Mouse (Mus musculus): ENCODE measurements around the gene Gm525. TPM values are rescaled to one million over a fixed set of nuclear protein-coding genes. Genes with fewer than 3 reads are reported as not detected.
"Not testable (repeated sequence)": the region's sequence is repeated elsewhere in the genome, so short reads cannot be mapped to it uniquely, and the experiment has no call there.

The Gm525 gene
- total RNA-seq (2021), result not detected
- long read RNA-seq, experiment 1, result 0 reads
- long read RNA-seq, experiment 2, result 0 reads

GRCm38 (mm10) chr11:89073541-89073940, at the start of gene Gm525:
Gene Gm525, plus strand, starts transcription at chr11:89073841.
- no peak for DNase-seq

DNA sequence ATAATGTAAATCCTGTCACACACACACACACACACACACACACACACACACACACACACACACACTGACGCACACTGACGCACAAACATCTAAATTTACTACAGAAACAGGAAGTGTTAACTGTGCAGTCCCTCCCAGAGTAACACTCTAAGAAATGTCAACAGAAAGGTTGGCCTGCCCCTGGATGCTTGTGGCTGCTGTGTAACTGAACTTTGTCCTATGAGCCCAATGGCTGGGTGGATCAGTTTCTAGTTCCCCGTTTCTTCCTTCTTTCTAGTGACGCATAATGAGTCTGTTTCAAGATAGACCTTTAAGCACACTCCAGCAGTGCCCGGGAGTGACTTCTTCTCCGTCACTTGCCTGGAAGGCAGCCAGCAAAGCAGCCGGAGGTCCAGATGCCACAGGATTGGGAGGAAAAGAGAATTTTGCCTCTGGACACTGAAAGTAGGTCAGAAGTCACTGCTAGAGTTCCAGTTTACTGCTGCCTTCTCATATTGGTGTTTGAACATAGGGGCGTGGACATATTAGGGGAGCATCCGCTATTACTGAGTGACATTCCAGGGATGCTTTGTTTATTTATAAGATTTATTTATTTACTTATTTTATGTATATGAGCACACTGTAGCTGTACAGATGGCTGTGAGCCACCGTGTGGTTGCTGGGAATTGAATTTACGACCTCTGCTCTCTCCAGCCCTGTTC, 49.3 kb upstream of the Gm525 start:
- peak; percentile 89 to 94 for DNase-seq

DNA sequence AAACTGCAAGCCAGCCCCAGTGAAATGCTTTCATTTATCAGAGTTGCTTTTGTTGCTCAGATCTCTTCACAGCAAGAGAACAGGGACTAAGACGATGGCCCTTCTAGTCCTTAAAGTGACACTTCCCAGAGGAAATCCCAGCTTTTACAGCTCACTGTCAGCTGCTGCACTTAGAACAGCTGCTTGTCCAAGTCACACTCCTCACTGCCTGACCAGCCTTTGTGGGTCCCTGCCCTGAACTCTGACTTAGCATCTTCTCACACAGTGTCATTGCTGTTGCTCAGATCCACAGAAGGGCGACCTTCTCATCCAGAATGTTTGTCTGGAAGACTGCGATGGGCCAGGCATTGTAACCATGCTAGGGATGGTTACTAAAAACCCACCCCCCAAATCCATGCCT, 48.0 kb upstream of the Gm525 start:
- peak; percentile 33 to 41 for DNase-seq

- peak; percentile 44 to 79 for DNase-seq
Observed at GRCm38 (mm10) chr11:89026117-89026516, 47.5 kb upstream of the Gm525 start.

- peak; percentile 70 to 86 for DNase-seq
Observed at GRCm38 (mm10) chr11:89027955-89028361, 45.7 kb upstream of the Gm525 start.

DNA sequence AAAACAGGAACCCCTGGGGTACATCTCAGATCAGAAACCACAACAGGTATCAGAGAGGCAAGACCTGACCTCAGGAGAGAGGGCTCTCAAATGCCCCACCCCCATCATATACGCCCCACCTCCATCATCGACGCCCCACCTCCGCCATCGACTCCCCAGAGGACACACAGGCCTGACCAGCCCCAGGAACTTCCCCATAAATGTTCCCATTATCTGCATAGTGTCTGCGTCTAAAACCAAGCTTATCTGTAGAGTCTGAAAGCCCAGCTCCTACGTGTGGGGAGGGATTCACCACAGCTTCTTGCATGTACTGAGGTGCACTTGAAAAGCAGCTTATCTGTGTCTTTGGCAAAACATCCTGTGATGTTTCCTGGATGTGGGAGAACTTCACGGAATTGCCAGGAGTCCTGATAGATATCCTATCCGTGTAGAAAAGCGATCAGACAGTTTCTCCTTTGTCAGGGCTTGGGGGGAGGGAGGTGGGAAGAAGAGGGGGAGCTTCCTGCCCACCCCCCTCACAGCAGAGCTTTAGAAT, 44.7 kb upstream of the Gm525 start:
- DNase-seq, result peak; percentile 72 to 81

DNA sequence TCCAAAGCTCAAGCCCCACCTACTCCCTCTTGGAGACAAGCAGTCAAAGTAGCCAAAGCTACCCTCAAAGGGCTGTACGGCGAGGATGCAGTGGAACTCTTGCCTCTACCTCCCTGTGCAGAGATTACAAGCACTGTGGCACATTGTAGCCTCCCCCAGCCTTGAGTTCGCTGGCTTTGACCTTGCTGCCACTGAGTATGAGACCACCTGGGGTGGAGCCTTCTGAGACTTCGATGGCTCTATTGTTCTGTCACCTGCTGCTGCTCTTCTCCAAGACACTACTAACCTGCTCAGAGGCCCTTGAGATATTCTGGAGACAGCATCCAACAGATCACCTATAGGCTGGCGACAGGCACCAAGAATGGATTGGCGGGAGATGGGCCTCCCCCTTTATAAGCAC, 43.1 kb upstream of the Gm525 start:
- DNase-seq, result no peak

DNA sequence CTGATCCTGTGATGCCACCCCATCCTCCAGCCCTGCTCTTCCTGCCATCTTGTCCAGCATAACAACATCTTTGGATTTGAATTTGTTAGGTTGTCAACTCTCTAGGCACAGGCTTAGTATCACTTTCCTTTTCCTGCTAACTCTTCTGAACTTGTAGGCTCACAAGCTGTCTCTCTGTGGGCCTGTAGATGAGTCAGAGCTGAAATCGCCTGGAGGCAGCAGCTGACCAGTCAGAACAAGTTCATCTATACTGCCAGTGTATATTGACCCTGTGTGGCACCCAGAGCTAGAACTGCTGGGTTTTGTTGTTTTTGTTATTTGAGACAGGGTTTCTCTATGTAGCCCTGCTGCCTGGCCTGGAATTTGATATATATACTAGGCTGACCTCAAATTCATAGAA, 42.5 kb upstream of the Gm525 start:
- DNase-seq, result no peak

GRCm38 (mm10) chr11:89034592-89034991, 39.0 kb upstream of the Gm525 start:
- DNase-seq, result no peak

GRCm38 (mm10) chr11:89035552-89035951, 38.1 kb upstream of the Gm525 start:
- DNase-seq, result no peak

DNA sequence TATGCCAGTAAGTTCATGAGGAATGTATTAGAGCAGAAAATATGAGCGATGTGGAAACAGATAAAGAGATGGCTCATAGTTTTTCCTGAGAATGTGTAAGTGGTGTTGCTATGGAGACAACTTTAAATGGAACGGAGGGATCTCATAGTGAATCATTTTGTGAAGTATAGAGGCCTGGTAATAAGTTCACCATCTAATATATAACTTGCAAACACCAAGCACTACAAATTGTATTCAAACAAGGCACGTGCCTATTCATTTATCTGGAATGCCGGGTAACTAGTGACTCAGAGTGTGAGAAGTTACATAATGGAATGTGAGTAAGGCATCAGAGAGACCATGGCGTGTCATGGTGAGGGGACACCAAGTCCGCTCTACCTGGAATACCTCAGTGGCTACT, 35.1 kb upstream of the Gm525 start:
- DNase-seq, result no peak

GRCm38 (mm10) chr11:89039325-89039724, 34.3 kb upstream of the Gm525 start:
- DNase-seq, result peak; percentile 69 to 83

- DNase-seq, result not testable (repeated sequence)
Observed at GRCm38 (mm10) chr11:89041073-89041472, 32.6 kb upstream of the Gm525 start.

- DNase-seq, result no peak
Observed at GRCm38 (mm10) chr11:89043046-89043445, 30.6 kb upstream of the Gm525 start.

DNA sequence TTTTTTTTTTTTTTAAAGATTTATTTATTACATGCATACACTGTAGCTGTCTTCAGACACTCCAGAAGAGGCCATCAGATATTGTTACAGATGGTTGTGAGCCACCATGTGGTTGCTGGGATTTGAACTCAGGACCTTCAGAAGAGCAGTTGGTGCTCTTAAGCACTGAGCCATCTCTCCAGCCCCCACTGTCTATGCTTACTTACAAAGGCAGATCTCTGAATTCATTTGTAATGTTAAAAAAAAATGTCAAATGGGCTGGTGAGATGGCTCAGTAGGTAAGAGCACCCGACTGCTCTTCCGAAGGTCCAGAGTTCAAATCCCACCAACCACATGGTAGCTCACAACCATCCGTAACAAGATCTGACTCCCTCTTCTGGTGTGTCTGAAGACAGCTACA, 28.1 kb upstream of the Gm525 start:
- DNase-seq, result not testable (repeated sequence)

- DNase-seq, result no peak
Observed at GRCm38 (mm10) chr11:89046021-89046420, 27.6 kb upstream of the Gm525 start.

GRCm38 (mm10) chr11:89051767-89052166, 21.9 kb upstream of the Gm525 start:
- DNase-seq, result no peak

DNA sequence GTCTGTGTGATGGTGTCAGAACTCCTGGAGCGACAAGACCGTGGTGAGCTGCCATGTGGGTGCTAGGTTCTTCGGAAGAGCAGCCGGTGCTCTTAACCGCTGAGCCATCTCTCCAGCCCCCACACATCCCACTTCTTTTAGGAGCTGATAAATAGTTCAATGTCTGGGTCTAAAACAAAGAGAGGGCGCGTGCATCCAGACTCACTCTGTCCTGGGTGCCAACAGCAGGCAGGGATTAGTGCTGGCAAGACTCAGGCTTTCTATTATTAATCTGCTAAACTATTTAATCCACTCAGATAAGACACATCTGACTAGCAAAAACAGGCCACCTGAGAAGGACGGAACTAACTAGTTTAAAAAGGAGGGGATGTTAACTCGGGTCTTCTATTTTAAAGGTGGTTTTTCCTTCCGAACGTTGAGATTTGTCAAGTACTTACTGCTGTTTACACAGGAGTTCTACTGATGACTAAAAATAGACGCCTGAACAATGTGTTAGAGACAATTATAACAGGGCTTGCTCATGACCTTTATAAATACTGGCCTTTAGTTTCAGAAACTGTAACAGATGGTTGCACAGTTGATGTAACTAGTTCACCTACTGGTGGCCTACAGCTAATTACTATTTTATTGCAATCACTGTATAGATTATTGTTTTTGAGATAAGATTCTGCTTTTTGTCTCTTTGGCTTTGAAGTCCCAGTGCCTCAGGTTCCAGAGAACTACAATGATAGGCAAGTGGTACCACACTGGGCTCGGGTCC, 17.5 kb upstream of the Gm525 start:
- DNase-seq, result peak; percentile 45 to 53

GRCm38 (mm10) chr11:89058515-89059270, 14.9 kb upstream of the Gm525 start:
- peak in 1 of 2 experiments; percentile 42 for DNase-seq

- peak in 1 of 2 experiments; percentile 55 for DNase-seq
Observed at GRCm38 (mm10) chr11:89059919-89060422, 13.7 kb upstream of the Gm525 start.

DNA sequence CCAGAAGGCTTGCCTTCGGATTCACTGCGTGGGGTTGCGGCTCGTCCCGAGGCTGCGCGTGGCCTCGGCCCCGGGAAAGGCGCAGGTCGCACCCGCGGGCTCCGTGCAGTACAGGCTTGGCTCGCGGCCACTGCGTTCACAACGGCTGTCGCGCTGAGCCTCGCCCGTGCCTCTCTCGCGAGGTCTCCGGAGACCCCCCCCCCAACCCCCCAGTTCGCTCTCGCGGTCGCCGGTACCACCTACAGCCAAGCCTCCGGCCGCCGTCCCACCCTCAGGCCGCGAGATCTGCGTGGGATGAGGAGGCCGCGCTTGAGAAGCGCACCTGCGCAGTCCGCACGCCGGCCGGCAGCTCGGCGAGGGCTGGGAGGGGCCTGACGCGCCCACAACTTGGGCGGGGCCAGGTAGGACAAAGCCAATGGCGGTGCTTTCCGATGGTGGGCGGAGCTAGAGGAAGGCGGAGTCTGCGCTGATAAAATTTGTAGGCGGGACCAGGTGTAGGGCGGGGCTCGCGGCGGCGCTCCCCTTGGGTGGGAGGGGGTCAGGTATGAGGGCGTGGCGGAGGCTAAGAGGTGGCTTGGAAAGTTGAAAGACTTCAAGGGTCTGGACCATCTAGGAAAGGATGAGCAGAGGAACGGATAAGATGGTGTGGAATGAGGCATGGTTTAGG, 13.1 kb upstream of the Gm525 start:
- DNase-seq, result peak; percentile 91 to 93

DNA sequence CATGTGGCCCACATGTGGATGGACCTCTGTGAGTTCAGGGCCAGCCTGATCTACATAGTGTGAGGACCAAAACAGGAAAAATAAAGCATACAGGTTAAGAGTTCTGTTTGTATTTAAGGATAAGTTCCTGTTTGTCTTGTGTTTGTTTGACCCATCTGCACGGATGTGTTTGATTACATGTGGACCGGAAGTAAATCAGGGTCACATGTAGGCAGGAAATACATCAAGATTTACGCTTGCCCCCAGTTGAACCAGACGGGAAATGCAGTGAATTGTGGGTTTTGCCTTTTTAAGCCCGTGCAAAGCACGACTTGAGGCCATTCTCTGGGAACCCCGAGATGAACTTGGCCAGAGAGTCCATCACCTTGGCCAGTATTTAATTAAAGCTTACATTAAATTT, 12.3 kb upstream of the Gm525 start:
- DNase-seq, result no peak
